Mouse (Mus musculus) layer of hippocampus, postnatal 10 days (tissue): ENCODE data around the gene Rec114. TPM values are rescaled to one million over a fixed set of nuclear protein-coding genes. Genes with fewer than 3 reads are reported as not detected.

Experiments used
- DNase-seq, 2 experiments: peaks; one replicate each; pipeline ENCODE4 v3.0.0; 2021; ENCODE audit warnings: low spot score in 2 of 2
- total RNA-seq, 2 experiments: library from RNA; stranded (reverse); gene quantifications; 2 replicates each; pipeline ENCODE4 v1.2.3; 2021

Gene Rec114
- total RNA-seq, 2 experiments from 2014 or later: 0.65 to 1.3 TPM

- DNase-seq: no peak
Observed at GRCm38 (mm10) chr9:58666191-58666590, 77.6 kb downstream of the Rec114 start.

- no peak for DNase-seq
Observed at GRCm38 (mm10) chr9:58665492-58665891, 78.3 kb downstream of the Rec114 start.

- no peak for DNase-seq
Observed at GRCm38 (mm10) chr9:58662791-58663190, 81.0 kb downstream of the Rec114 start.

- no peak for DNase-seq
Observed at GRCm38 (mm10) chr9:58662007-58662406, 81.8 kb downstream of the Rec114 start.

GRCm38 (mm10) chr9:58660673-58661072 lies 83.1 kb downstream of the Rec114 start:
- no peak for DNase-seq

- no peak for DNase-seq
Observed at GRCm38 (mm10) chr9:58659989-58660388, 83.8 kb downstream of the Rec114 start.

- DNase-seq: no peak
Observed at GRCm38 (mm10) chr9:58659331-58659730, 84.4 kb downstream of the Rec114 start.

- DNase-seq: no peak
Observed at GRCm38 (mm10) chr9:58658596-58659309, 85.0 kb downstream of the Rec114 start.

- no peak for DNase-seq
Observed at GRCm38 (mm10) chr9:58657735-58658512, 85.8 kb downstream of the Rec114 start.

GRCm38 (mm10) chr9:58656824-58657223 lies 86.9 kb downstream of the Rec114 start:
- no peak for DNase-seq

- no peak for DNase-seq
Observed at GRCm38 (mm10) chr9:58656396-58656795, 87.4 kb downstream of the Rec114 start.

GRCm38 (mm10) chr9:58654494-58654893 lies 89.3 kb downstream of the Rec114 start:
- DNase-seq: no peak

- DNase-seq: no peak
Observed at GRCm38 (mm10) chr9:58651993-58652392, 91.8 kb downstream of the Rec114 start.

- no peak for DNase-seq
Observed at GRCm38 (mm10) chr9:58649265-58649626, 94.5 kb downstream of the Rec114 start.

- DNase-seq: no peak
Observed at GRCm38 (mm10) chr9:58648406-58649264, 95.1 kb downstream of the Rec114 start.

- DNase-seq: no peak
Observed at GRCm38 (mm10) chr9:58630441-58630840, 113.3 kb downstream of the Rec114 start.

- DNase-seq: no peak
Observed at GRCm38 (mm10) chr9:58627197-58627596, 116.6 kb downstream of the Rec114 start.

GRCm38 (mm10) chr9:58623009-58623408 lies 120.8 kb downstream of the Rec114 start:
- no peak for DNase-seq

- DNase-seq: no peak
Observed at GRCm38 (mm10) chr9:58615064-58615938, 128.5 kb downstream of the Rec114 start.

GRCm38 (mm10) chr9:58613790-58614189 lies 130.0 kb downstream of the Rec114 start:
- DNase-seq: no peak
